Mouse (Mus musculus) neural tube, embryonic 11.5 days (tissue): ENCODE measurements around the gene Tead3. TPM values are rescaled to one million over a fixed set of nuclear protein-coding genes. Genes with fewer than 3 reads are reported as not detected.
"Not testable (repeated sequence)": the region's sequence is repeated elsewhere in the genome, so short reads cannot be mapped to it uniquely, and the experiment has no call there.

Source experiments
- ATAC-seq: fragments of 200-750 bp; cut with Nextera tagmentation; 2 replicates; pipeline ENCODE4 v1.8.0; 2017; ENCODE audit warnings: moderate number of reproducible peaks, mild to moderate bottlenecking, moderate TSS enrichment, moderate library complexity; ENCODE audit not compliant: insufficient read depth, low FRiP score, low TSS enrichment
- DNase-seq: peaks from one replicate; pipeline ENCODE4 v3.0.0-alpha.2; 2015; ENCODE audit warnings: low spot score
- H3K27ac ChIP-seq: fragments of 300-500 bp; sonication (generic); 2 replicates; pipeline ENCODE4 v1.5.1; 2014; ENCODE audit warnings: low read depth, mild to moderate bottlenecking, low read length
- H3K27me3 ChIP-seq: fragments of 300-500 bp; sonication (generic); 2 replicates; pipeline ENCODE4 v1.6.1; 2014; ENCODE audit warnings: mild to moderate bottlenecking, low read length, mixed read lengths; ENCODE audit not compliant: control insufficient read depth, insufficient read depth
- H3K36me3 ChIP-seq: fragments of 300-500 bp; sonication (generic); 2 replicates; pipeline ENCODE4 v1.6.1; 2014; ENCODE audit warnings: mild to moderate bottlenecking, low read length, moderate library complexity, mixed read lengths; ENCODE audit not compliant: control insufficient read depth, insufficient read depth
- H3K4me1 ChIP-seq: fragments of 300-500 bp; sonication (generic); 2 replicates; pipeline ENCODE4 v1.6.1; 2014; ENCODE audit warnings: low read length, mixed read lengths; ENCODE audit not compliant: control insufficient read depth, insufficient read depth
- H3K4me2 ChIP-seq: fragments of 300-500 bp; sonication (generic); 2 replicates; pipeline ENCODE4 v1.6.1; 2014; ENCODE audit warnings: low read depth, mild to moderate bottlenecking, moderate library complexity
- H3K4me3 ChIP-seq: fragments of 300-500 bp; sonication (generic); 2 replicates; pipeline ENCODE4 v1.5.1; 2014; ENCODE audit warnings: low read depth, low read length
- H3K9ac ChIP-seq: fragments of 300-500 bp; sonication (generic); 2 replicates; pipeline ENCODE4 v1.6.1; 2014; ENCODE audit warnings: mild to moderate bottlenecking, low read length
- H3K9me3 ChIP-seq: fragments of 300-500 bp; sonication (generic); 2 replicates; pipeline ENCODE4 v1.6.1; 2016; ENCODE audit warnings: low read length; ENCODE audit not compliant: control insufficient read depth
- WGBS: fragments of 180-500 bp; shearing (Covaris S2); extraction: QIAGEN DNeasy Blood & Tissue Kit; methylation state at CpG from one replicate; pipeline ENCODE4 v1.1.7; 2014; 5-methylcytosine and 5-hydroxymethylcytosine counted together
- polyA plus RNA-seq: library from polyadenylated mRNA; unstranded; fragments of >200 nt; fragmentation: Nextera tagmentation; extraction: Ambion mirVana; gene quantifications from 2 replicates; pipeline ENCODE4 v1.2.1, GENCODE M21; 2014

Tead3 gene
- polyA plus RNA-seq, 1 experiment from 2014 or later = 4.5 TPM

GRCm38 (mm10) chr17:28330232-28330546 lies 20.4 kb downstream of the Tead3 start:
- DNase-seq (no peak), ATAC-seq (no peak)
- peak overlapping the region; percentile 96 for H3K4me3 ChIP-seq
- WGBS = 49% methylated on average over 2 of the region's 2 CpGs
- peaks cover 19% of the 10 kb centered on the region for H3K4me1 ChIP-seq
- H3K4me2 ChIP-seq = peak overlapping the region; percentile 91
- peaks cover 2% of the 10 kb centered on the region for H3K36me3 ChIP-seq
- no peaks in the 10 kb centered on the region for H3K9me3 ChIP-seq
- H3K27ac ChIP-seq = no peak overlapping the region
- H3K27me3 ChIP-seq = no peaks in the 10 kb centered on the region
- H3K9ac ChIP-seq = peak overlapping the region; percentile 99; the same call in 1 of the 2 replicates

- peaks cover 2% of the 10 kb centered on the region for H3K36me3 ChIP-seq
- H3K9me3 ChIP-seq = no peaks in the 10 kb centered on the region
- ATAC-seq (no peak), DNase-seq (no peak)
- H3K27me3 ChIP-seq = no peaks in the 10 kb centered on the region
- peak overlapping the region; percentile 99 for H3K9ac ChIP-seq
- no peak overlapping the region for H3K27ac ChIP-seq
- H3K4me1 ChIP-seq = peaks cover 19% of the 10 kb centered on the region
- peak overlapping the region; percentile 96 for H3K4me3 ChIP-seq
- peak overlapping the region; percentile 91 for H3K4me2 ChIP-seq
- 13% methylated on average over 4 of the region's 4 CpGs for WGBS
Observed at GRCm38 (mm10) chr17:28329503-28330231, 20.9 kb downstream of the Tead3 start.

GRCm38 (mm10) chr17:28328946-28329345 lies 21.7 kb downstream of the Tead3 start:
- ATAC-seq (peak; percentile 32; the same call in 1 of the 2 replicates), DNase-seq (no peak)
- H3K4me1 ChIP-seq = peaks cover 19% of the 10 kb centered on the region

GRCm38 (mm10) chr17:28328366-28328928 lies 22.2 kb downstream of the Tead3 start, which contains the start of gene Rpl10a:
TSS of gene Rpl10a (plus strand) at chr17:28328471.
- peaks cover 19% of the 10 kb centered on the region for H3K4me1 ChIP-seq
- peak; percentile 98 for DNase-seq
- H3K4me2 ChIP-seq = peak within 1 kb of the TSS; percentile 91
- H3K4me3 ChIP-seq = peak within 1 kb of the TSS; percentile 96
- no peaks in the 10 kb centered on the region for H3K27me3 ChIP-seq
- ATAC-seq = peak; percentile 82
- no peaks in the 10 kb centered on the region for H3K9me3 ChIP-seq
- peak within 1 kb of the TSS; percentile 99 for H3K9ac ChIP-seq
- WGBS = under 1% methylated on average over 66 of the region's 67 CpGs
- peaks cover 4% of the 10 kb centered on the region for H3K36me3 ChIP-seq
- H3K27ac ChIP-seq = peak within 1 kb of the TSS; percentile 93

More at GRCm38 (mm10) chr17:28328946-28329345, 21.7 kb downstream of the Tead3 start:
- Histone ChIP-seq H3K4me3 (peak overlapping the region; percentile 96), H3K27me3 (no peaks in the 10 kb centered on the region), H3K27ac (peak overlapping the region; percentile 93), H3K9me3 (no peaks in the 10 kb centered on the region), H3K9ac (peak overlapping the region; percentile 99), H3K36me3 (peaks cover 2% of the 10 kb centered on the region), H3K4me2 (peak overlapping the region; percentile 91)
- 0% methylated on average over 25 of the region's 25 CpGs for WGBS

- Histone ChIP-seq H3K9me3 (no peaks in the 10 kb centered on the region), H3K4me2 (peak overlapping the region; percentile 91), H3K4me3 (peak overlapping the region; percentile 96), H3K4me1 (peaks cover 15% of the 10 kb centered on the region), H3K9ac (peak overlapping the region; percentile 99), H3K27me3 (no peaks in the 10 kb centered on the region), H3K36me3 (peaks cover 4% of the 10 kb centered on the region), H3K27ac (peak overlapping the region; percentile 93)
- WGBS = 10% methylated on average over 22 of the region's 22 CpGs
- ATAC-seq (peak; percentile 56), DNase-seq (peak; percentile 32)
Observed at GRCm38 (mm10) chr17:28327673-28328325, 22.8 kb downstream of the Tead3 start.

GRCm38 (mm10) chr17:28326951-28327350 lies 23.7 kb downstream of the Tead3 start:
- H3K36me3 ChIP-seq = peaks cover 4% of the 10 kb centered on the region
- no peak overlapping the region for H3K27ac ChIP-seq
- WGBS = 90% methylated on average over 3 of the region's 3 CpGs
- DNase-seq (no peak), ATAC-seq (no peak)
- H3K4me2 ChIP-seq = no peak overlapping the region
- H3K9ac ChIP-seq = no peak overlapping the region
- H3K9me3 ChIP-seq = no peaks in the 10 kb centered on the region
- H3K4me1 ChIP-seq = peaks cover 15% of the 10 kb centered on the region
- H3K4me3 ChIP-seq = no peak overlapping the region
- H3K27me3 ChIP-seq = no peaks in the 10 kb centered on the region

GRCm38 (mm10) chr17:28325751-28326150 lies 24.9 kb downstream of the Tead3 start:
- Histone ChIP-seq H3K36me3 (peaks cover 5% of the 10 kb centered on the region), H3K27ac (no peak overlapping the region)

GRCm38 (mm10) chr17:28324416-28324815 lies 26.2 kb downstream of the Tead3 start:
- 92% methylated on average over 7 of the region's 7 CpGs for WGBS
- H3K36me3 ChIP-seq = not testable (repeated sequence)

More at GRCm38 (mm10) chr17:28325751-28326150, 24.9 kb downstream of the Tead3 start:
- no peak overlapping the region for H3K4me3 ChIP-seq
- no peaks in the 10 kb centered on the region for H3K27me3 ChIP-seq
- WGBS = 97% methylated on average over 8 of the region's 8 CpGs
- H3K9ac ChIP-seq = no peak overlapping the region
- no peak for ATAC-seq
- no peaks in the 10 kb centered on the region for H3K9me3 ChIP-seq
- H3K4me2 ChIP-seq = no peak overlapping the region
- peaks cover 15% of the 10 kb centered on the region for H3K4me1 ChIP-seq
- DNase-seq = no peak

More at GRCm38 (mm10) chr17:28324416-28324815, 26.2 kb downstream of the Tead3 start:
- H3K9me3 ChIP-seq, H3K9ac ChIP-seq, ATAC-seq, H3K4me2 ChIP-seq, H3K4me1 ChIP-seq, H3K27me3 ChIP-seq, H3K27ac ChIP-seq, H3K4me3 ChIP-seq, DNase-seq: not testable (repeated sequence)
